Mouse (Mus musculus) T-helper 2 cell (primary cell): ENCODE results near the gene Ctdspl.

Experiments used
- in situ Hi-C: fragments of 300-600 bp; cut with MboI, MseI; formaldehyde crosslinking; loops from one replicate; pipeline ENCODE4 v1.15.1; 2025; ENCODE audit warnings: high pct_unique_total_duplicates

The Ctdspl gene

DNA sequence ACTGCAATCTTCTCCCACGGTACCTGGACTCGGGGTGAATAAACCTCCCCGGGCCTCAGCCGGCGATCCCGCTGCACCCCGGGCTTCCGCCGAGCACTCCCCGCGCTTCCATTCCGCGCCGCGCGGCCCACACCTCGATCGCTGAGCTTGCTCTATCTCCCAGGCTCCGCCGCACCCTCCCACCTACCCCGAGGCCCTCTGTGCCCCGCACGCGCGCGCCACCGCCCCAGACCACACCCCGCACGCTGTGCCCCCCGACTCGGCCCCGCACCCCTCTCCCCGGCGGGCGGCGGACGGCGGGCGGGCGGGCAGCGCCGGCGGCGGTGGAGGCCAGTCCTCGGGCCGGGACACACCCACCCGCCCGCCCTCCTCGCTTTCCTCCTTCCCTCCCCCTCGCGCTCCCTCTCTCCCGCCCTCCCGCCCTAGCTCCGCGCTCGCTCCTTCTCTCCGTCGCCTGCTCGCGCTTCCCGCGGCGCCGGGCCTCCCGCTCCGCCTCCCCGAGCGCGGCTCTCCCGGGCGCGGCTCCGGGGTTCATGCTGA is at the start of gene Ctdspl:
Gene Ctdspl (plus strand): TSS at position 343 of the 540 bp plus-strand sequence.
- in situ Hi-C loops, result no loop called here

DNA sequence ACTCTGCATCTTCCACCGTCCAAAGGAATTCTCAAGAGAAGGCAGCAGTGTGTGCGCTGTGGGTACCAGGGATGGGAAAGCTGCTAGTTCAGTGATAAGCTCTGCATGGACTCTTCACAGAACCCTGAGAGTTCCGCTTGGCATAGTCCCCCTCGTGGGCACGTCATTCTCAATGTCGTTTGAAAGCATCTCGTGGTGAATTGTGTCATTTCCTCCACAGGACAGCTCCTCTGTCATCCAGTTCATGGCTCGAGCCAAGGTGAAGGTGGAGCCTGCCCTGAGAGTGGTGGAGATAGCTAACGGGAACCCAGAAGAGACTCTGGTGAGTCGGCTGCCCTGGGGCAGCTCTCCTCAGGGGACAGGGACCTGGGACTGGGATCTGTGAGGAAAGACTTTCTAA is 49.4 kb upstream of the Ctdspl start:
- in situ Hi-C loops, result no loop called here

DNA sequence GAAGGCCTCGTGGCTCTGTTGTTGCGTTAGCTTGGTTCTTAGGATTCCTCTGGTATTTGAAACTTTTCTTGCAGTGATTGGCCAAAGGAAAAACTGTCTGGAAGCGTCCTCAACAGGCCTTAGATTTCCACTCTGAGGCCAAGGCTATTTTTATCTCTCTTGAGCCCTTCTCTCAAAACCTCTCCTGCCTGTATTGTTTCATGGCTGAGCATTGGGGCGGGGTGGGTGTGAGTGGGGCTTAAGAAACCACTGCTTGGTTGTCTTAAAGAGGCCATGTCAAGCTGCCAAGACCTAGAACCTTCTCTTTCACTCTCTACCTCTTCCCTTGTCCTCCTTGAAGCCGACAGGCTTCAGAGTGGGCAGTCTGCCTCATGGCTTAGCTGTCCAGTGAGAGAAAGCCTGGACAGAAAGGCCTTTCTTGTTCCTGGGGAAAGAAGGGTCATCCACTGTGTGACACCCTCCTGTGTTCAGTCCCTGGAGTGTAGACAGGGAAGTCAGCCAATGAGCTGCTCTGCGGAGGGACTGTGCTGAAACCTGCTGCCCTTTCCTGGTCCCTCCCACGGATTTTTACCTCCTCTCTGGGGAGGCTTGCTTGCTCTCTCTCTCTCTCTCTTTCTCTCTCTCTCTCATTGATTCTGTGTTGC is 48.8 kb upstream of the Ctdspl start:
- in situ Hi-C loops, result no loop called here

DNA sequence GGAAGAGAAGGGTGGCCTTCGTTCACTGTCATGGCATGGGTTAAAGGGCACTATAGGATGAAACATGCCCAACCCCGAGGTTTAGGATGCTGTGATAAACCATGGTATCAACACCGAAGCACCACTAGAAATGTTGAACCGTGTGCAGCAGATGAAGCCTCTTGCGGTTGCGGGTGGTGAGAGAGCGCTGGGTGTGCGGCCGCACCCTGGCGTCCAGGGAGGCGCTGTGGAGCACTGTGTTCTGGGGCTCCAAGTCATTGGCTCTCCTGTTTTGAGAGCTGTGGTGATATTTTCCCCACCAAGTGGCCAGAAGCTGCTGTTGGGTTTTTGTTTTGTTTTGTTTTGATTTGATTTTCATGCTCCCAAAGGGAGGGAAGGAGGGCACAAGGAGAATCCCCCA is 47.7 kb upstream of the Ctdspl start:
- in situ Hi-C loops, result no loop called here

DNA sequence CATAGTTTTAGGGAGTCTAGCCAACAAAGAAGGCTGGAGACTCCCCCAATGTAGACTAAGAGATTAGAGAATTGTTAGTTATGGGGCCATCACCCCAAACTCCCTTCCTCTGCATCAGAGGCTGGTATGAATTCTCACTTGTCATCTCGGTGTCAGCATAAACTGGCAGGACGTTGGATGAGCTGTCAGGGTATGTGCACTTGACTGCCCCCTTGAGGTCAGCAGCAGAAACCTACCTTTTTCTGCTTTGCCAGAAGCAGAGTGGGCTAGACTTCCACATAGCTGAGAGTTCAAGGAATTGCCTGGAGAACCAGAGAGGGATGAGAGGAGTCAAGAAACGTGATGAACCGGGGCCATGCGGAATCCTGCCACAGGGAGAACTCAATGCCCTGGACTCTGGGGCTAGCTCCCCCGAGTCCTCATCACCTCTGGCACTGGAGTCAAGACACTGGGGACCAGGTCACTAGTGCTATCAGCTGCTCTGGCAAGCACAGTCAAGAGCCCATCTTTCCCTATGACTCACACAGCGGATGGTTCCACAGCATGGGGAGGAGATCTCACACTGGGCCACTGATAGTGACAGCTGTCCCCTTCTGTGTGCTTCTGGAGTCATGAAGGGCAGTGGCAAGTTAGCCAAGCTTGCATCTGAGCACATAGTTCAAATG is 44.8 kb upstream of the Ctdspl start:
- in situ Hi-C loops, result loop anchor here (10.0 kb wide), 1 partner anchor 853 kb away; no protein-coding TSS in a partner anchor

DNA sequence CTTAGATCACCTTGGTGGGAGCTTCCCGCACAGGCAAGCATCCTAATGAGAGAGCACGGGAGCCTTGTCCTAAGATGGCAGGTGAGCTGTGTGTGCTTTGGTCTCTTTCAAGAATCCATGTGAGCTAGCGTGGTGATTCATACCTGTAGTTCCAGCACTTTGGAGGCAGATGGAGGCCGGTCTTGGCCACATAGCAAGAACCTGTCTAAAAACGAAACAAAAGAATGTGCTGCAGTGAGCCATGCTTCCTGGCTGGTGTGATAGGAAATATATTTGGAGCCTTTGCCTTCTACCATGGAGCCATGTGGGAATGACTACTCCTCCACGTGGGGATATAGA is 44.3 kb upstream of the Ctdspl start:
- in situ Hi-C loops, result loop anchor here (10.0 kb wide), 1 partner anchor 853 kb away; no protein-coding TSS in a partner anchor

DNA sequence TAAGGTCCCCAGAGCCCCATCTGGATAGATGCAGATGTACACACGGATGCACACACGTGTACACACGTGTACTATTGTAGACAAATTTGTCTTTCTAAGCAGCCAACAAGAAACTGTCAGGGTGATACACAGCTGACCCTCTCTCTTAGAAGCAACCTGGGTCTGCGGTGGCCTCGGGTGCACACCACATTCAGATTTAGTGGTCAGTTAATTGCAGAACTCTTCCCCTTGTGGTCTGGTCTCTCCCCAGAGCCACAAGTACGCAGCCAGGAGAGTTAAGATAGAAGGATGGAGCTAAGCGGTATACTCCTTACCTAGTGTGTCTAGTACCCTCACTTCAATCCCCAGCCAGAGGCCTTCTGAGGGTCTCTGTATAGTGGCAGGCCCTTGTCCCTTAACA is 43.1 kb upstream of the Ctdspl start:
- in situ Hi-C loops, result loop anchor here (10.0 kb wide), 1 partner anchor 852 kb away; no protein-coding TSS in a partner anchor

DNA sequence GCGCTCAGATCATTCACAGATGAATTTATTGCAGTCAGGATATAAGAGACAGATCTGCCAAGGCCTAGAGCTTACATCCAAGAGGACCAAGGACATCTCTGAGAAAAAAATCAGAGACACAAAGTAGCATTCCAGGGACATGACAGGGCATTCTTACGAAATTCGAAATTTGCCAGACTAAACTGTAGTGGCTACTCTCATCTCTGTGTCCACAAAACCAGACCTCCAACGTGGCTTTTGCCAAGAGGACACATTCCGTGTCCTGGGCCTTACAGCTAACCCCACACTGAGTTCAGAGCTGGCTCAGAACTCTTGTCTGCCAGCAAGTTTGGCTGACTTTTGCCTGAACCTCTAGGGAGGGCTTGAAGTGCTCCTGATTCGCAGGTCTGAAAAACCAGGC is 40.5 kb upstream of the Ctdspl start:
- in situ Hi-C loops, result loop anchor here (10.0 kb wide), 1 partner anchor 849 kb away; no protein-coding TSS in a partner anchor

DNA sequence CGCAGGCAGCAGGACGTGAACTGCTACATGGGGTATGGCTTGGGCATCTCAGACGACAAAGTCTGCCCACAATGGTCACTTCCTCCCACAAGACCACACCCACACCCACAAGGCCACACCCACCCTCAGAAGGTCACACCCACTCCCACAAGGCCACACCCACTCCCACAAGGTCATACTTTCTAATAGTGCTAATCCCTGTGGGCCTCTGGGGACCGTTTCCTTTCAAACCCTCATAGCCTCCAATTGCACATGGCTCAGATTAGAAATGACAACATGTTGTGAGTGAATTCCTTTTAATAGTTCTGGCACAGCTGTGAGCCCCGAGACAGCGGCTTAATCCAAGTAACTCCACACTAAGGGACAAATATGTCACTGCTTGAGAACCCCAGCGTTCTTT is 39.1 kb upstream of the Ctdspl start:
- in situ Hi-C loops, result loop anchor here (10.0 kb wide), 1 partner anchor 848 kb away; no protein-coding TSS in a partner anchor

DNA sequence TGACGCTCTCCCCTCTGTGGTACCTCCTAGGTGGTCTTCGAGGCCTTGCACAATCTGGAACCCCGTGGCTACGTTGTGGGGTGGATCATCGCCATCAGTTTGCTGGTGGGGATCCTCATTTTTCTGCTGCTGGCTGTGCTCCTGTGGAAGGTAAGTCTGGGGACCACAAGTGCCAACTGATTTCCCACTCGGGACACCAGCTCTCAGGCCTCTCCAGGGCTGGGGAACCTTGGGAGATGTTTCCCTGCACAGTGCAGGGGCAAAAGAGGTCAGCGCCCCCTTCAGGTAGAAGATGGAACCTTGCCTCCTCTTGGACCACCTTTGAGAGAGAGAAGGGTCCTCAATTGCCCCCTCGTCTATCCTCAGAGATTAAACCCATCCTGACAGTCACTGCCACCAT is 38.5 kb upstream of the Ctdspl start:
- in situ Hi-C loops, result loop anchor here (10.0 kb wide), 1 partner anchor 847 kb away; no protein-coding TSS in a partner anchor

DNA sequence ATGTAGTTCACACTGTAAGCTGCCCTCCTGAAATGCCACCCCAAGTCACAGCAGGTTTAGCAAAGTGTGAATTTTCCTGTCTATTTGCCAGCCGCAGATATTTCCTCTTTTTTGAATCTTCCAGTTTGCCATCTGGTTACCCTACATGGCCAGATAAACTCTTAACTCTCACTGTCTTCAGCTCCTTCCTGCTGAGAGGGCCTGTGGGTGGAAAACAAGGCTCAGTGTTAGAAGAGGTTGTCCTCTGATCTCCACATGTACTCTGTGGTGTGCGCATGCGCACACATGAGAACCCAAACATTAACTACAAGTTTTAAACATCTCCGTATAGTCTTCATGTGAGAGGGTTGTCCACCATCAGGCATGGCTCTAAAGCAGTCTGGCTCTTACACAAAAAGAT is 36.1 kb upstream of the Ctdspl start:
- in situ Hi-C loops, result no loop called here

DNA sequence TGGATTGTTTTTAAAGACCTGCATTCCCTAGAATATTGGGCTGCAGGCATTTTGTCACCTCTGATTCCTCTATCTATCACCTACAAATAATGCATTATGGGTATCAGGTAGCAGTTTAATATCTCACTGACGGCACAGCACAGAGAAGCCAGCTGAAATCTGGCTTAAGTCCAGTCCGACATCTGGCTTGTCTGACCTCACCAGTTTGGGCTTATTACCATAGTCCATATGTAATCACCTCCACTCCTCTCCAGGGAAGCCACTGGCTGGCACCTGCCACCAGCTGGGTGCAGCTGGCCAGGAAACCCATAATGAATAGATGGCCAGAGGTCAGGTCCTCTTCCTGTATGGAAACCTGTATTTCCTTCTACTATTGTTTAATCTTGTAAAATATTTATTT is 35.6 kb upstream of the Ctdspl start:
- in situ Hi-C loops, result no loop called here

DNA sequence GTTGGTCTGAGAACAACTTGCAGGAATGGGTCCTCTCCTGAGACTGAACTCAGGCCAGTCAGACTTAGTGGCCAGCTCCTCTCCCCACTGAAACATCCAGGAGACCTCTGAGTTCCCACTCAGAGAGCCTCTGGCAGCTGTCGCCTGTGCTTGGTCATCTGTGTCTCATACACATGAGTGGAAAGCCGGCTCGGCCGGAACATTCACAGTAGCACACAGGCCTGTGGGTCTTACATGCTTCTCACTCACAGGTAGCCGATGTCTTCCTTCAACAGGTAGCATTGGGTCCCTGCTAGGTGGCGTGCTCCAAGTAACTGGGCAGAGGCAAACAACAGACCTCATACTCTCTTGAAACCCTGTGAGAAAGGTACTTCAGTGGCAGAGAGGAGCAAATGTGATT is 35.2 kb upstream of the Ctdspl start:
- in situ Hi-C loops, result no loop called here

DNA sequence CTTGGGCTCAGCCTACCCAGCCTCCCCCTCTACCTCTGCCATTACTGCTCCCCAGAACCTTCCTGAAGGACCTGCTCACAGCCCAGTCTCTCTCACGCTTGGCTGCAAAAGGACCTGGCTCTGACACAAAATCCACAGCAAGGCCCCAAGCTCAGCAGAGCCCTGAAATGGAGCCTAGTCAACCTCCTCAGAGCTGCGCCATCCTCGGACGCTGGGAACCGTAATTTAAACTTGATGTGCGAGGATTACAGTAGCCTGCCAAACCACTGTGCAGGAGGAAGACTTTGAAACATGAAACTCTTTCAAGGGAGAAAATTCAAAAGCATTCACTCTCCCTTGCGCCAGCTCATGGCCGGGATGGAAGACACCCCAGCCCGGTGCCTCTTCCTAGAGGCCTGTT is 34.7 kb upstream of the Ctdspl start:
- in situ Hi-C loops, result no loop called here

DNA sequence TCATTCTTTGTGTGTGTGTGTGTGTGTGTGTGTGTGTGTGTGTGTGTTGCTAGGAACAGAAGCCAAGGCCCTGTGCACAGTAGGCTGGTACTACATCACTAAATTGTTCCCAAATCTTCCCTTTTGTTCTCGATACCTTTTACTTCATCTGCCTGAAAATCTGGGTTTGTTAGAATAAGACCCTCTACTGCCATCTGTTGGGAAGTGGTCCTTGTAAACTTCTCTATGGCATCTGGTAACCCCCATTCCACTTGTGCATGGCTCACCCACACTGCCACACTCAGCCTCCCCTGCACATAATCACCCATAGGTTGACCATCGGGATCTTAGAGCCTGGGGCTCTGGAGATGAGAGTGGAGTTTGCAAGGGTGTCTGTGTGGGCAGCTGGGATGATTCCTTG is 31.2 kb upstream of the Ctdspl start:
- in situ Hi-C loops, result no loop called here

DNA sequence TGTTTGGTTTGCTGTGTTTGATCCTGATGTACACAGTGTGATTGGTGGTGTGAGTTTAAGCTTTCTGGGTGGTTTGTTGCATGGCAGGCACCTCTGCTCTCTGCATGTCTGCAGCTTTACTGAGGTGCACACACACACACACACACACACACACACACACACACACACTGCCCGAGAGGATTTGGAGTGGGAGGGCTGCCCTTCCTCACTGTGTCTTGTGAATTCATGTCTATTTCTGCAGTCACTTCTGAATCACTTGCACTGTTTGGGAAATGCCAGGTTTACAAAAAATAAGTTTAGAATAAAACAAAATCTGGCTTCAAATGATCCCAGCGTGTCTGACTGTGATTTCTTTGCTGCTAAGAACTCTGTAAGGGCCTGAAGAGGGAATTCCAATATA is 25.6 kb upstream of the Ctdspl start:
- in situ Hi-C loops, result no loop called here

DNA sequence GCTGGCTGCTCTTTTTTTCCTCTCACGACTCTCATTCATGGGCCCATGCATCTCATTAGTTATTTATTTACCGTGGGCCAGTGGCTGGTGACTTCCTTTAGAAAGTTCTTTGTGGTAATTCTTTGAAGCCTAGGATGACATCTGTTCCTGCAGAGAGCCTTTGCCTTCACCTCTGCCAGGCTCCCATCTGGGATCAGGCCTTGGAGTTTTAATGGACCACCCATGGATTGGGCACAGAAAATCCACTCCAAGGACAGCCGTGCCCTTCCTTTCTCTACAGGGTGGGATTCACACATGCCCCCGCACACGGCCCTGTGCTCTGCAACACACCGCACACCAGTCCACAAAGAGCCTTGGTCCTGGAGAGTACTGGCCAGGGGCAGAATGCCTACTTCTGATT is 24.3 kb upstream of the Ctdspl start:
- in situ Hi-C loops, result no loop called here

DNA sequence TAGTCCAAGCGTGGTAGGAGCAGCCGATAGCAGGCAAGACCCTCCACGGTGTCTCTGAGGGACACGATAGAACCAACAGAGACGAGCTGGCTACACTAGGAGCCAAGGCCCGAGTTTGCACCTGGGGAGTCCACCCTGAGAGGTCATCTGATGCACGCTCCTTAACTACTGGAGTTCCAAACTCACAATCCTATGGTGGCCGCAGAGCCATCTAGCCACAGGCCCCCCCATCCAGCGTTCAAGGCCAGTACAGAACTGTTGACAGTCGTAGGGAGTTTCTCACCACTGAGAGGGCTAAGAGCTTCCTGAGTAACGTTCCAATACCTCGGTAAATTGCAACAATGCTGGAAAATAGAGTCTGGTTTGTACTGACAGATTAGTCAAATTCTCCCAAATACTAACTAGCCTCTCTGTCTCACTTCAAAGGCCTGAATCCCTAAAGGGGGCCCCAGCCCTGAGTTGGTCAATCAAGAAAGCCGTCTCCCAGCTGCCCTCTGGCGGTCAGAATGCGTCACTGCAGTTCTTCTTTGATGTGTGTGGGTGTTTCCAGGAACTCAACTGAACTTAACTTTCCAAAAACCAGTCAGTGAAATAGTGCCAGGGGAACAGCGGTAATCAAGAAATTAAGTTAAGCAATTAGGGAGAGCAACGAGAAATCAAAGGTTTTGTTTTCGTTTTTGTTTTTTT is 18.2 kb upstream of the Ctdspl start:
- in situ Hi-C loops, result no loop called here

DNA sequence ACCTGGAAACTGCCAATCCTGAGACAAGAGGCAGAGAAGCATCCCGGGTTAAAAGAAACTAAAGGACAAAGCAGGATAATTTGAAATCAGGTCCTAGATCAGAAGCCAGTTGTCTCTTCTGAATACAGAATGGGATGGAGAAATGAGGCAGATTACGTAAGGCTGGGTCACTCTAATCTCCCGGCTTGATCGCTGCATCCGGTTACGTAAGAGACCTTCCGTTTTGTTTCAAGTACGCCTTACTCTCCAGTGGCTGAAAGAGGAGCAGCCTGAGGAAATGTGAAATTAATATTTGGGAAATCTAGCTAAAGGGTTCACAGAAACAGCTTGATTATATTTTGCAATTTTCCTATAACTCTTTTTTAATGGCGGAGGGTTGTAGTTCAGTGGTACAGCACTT is 13.2 kb upstream of the Ctdspl start:
- in situ Hi-C loops, result no loop called here

DNA sequence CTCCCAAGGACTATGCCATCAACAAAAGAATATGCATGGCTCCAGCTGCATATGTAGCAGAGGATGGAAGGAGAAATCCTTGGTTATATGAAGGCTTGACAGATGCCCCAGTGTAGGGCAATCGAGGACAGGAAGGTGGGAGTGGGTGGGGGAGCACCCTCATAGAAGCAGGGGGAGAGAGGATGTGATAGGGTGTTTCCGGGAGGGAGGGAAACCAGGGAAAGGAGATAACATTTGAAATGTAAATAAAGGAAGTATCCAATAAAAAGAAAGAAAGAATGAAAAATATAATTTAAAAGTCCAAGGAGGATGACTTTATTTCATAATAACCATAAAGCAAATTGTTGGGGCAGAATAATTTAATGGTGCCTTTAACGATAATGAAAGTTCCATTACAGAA is 12.6 kb upstream of the Ctdspl start:
- in situ Hi-C loops, result no loop called here

DNA sequence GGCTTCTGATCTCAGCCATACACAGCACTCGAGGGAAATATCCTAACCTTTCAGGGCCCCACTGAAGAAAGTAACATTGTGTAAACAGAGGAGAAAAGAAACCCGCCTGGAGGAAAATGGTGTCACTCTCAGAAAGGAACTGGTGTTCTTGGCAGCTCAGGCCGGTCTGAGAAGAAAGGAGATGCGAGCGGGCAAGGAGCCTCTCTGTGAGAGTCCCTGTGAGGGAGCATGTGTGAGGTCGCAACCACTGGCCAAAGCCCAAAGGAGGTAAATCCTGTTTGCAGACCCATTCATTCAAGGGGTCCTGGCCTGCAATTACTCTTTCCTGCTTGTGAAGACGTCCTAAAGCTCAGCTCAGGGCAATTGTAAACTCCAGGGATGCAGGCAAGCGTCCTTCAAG is 11.7 kb upstream of the Ctdspl start:
- in situ Hi-C loops, result no loop called here

DNA sequence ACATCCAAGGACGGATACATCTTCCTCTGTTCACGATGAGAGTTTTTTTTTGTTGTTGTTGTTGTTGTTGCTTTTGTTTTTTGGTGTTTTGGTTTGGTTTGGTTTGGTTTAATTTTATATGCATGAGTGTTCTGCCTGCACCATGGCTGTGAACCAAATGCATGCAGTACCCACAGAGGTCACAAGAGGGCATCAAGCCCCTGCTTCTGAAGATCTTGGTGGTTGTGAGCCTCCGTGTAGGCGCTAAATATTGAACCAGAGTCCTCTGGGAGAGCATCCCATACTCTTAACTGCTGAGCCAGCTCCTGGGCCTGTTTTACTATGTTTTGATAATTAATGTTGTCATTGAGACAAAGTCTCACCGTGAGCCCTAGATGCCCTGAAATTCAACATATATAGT is 11.0 kb upstream of the Ctdspl start:
- in situ Hi-C loops, result no loop called here
